Mouse (Mus musculus) gastrocnemius, postnatal 25 days (tissue): ENCODE measurements at regions not wholly inside any gene's neighbourhood (a gene's known extent, or its start where the extent isn't known, plus 50 kb on each side); places are given as distances from the start of the nearest gene placed in this dataset.

ENCODE experiments used
- DNase-seq: peaks from one replicate; pipeline ENCODE4 v3.0.0; 2022

DNA sequence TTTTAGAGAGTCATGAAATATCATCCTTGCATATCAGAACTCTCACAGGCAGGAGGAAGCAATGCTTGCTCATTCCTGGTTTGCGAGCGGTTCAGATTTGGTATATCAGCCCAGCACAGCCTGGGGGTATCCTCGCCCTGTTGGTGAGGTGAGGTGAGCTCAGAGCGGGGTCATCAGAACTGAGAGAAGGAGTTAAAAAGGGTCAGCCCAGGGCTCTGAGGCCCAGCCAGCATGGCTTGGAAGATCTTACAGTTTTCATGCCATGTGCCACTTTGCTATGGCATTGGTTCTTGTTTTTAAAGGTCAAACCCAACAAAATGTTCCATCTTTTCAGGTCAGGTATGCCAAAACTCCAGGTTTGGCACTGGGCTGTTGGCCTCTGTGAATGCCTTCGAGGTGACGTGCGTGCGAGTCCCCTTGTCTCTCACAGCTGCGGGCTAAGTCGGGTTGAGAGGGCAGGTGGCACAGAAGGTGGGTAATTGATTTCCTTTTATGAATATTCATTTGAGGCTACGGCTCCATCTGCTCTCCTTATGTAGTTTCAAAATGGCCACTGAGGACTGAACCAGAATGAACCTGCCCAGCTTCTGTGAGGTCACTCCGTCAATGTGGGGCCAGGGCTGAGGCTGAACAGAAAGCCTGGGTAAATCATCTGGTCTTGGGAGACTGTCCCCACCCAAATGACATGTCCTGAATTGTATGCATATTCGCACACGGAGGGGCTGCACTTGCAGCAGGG is 86.3 kb downstream of the Hhipl2 start:
- no peak for DNase-seq

GRCm38 (mm10) chr1:183507893-183508292 is 89.9 kb downstream of the Hhipl2 start:
- DNase-seq, result no peak

GRCm38 (mm10) chr1:183510759-183511158 is 92.7 kb downstream of the Hhipl2 start:
- no peak for DNase-seq

- DNase-seq, result no peak
These were observed 95.9 kb downstream of the Hhipl2 start for GRCm38 (mm10) chr1:183513876-183514275.

DNA sequence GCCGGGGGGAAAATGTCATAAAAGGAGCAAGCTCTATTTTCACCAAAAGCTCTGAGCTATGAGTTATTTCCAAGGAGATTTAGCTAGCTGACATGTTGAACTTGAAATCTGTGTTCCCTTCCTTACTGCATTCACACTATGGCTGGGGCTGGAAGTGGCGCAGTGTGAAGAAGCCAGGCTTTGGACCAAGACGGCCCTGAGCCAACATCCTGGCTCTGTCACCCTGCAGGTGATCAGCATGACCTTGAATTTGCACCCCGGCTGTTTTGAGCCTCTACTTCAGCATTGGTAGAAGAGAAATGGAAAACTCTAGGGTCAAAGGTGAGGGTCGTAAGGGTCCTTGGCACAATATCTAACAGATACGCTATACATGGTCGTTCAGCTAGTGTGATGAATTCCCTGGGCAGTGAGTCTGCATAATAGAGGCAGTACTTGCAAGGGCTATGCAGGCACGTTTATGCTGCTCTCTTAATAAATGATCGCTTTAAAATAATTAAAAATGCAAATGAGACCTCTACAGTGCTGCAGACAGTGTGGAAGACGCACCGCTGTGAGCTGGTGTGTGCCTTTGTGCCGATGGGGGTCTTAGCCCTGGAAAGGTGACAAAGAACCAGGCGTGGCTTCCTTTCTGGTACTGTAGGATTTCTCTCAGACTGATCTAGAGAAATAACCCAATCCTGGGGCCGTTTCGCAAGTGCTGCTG is 96.4 kb downstream of the Hhipl2 start:
- DNase-seq, result no peak

DNA sequence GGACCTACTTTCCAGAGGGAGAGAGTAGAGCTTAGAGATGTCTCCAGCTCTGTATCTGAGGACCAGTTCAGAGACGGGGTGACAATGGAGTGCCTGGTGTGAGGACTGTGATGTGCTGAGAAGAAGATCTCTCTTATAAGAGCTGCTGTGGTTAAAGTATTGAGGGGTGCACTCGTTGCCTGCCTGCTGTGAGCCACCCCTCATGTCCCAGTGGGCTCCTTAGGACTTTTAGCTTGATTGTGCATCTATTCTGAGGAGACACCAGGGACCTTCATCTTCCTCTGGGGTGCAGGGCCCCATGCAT is 96.9 kb downstream of the Hhipl2 start:
- no peak for DNase-seq

DNA sequence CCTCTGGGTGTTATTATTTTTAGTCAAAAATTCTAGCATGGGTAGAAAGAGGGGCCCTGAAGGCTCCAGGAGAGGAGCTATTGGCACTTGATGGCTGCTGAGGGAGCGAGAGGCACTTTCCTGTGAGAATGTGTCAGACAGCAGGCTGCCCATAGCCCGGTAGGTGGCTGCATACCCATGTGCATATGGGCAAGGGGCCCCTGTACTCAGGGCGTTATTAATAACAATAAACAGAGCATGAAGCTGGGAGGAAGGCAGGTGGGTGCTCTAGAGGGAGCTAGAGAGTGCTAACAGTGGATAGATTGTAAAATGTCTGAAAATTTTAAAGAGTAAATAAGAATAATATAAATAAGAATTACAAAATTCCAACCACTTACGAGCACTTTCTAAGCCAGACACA is 98.2 kb downstream of the Hhipl2 start:
- DNase-seq, result no peak

DNA sequence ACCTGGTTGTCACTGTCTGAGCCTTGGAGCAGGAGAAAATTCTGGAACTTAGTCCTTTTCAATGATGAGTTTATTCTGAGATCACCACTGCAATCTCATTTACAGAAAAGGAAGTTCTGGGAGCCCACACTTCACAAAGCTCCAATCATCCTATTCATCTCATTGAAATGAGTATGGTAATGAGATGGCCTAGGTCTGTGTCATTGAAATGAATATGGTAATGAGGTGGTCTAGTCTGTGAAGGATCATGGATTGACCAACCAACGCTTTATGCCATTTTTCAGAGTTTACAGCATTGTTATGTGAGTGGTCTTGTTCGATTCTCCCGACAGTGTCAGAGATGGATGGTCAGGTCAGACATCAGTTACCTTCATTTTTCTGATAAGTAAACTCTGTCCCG is 99.2 kb downstream of the Hhipl2 start:
- DNase-seq, result no peak

GRCm38 (mm10) chr1:183521569-183521968 is 103.6 kb downstream of the Hhipl2 start:
- no peak for DNase-seq

DNA sequence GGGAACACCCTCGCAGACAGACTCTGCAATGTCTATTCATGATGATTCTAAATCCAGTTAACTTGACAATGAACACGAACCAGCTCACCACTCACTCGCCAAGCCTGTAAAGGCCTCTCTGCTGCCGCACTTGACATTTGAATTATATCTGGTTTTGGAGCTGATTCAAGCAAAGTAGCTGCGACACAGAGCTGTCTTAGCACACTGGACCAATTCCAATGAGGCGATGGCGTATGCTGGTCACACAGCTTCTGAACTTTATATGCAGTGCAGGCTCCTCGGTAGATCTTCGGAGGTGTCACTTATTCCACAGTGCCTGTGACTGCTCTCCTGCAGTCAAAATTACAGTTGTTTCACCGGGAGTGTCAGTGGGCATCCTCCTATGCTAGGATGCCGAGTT is 115.4 kb downstream of the Hhipl2 start:
- DNase-seq, result no peak

GRCm38 (mm10) chr1:183548752-183549387 is 130.9 kb downstream of the Hhipl2 start:
- DNase-seq, result no peak

GRCm38 (mm10) chr1:183552617-183553016 is 134.6 kb downstream of the Hhipl2 start:
- no peak for DNase-seq

DNA sequence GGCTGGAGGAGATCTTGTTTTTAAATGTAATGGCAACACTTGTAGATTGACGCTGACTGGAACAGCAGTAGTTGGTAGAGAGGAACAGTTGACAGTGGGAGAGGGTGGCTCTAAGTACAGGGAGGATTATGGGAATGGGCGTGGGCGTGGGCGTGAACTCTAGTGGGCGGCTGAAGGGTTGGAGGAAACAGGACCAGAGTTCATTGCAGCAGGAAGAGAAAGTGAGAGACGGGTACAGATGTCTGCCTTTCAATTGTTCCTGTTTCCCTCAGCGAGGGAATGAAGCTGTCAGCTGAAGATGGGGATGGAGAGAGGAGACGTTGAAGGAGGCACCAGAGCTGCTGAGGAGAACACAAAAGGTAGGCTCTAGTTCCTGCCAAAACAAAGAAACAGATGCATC is 135.2 kb downstream of the Hhipl2 start:
- no peak for DNase-seq

DNA sequence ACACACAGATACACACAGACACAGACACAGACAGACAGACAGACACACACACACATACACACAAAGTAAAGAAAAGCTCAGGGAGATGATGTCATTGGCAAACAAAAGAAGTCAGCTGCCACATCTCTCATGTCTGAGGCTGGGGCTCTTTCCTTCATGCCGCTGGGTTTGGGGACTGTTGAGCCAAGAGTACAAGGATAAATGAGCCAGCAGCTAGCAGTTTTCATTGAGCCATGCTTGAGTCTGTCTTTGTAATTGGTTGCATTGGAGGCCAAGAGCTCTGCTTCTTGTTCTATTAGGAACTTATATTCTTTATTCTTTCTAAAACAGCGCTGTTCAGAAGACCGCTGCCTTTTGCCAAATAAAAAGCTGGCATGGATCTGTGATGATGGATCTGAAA is 144.8 kb downstream of the Hhipl2 start:
- no peak for DNase-seq

GRCm38 (mm10) chr1:183573621-183574585 is 155.9 kb downstream of the Hhipl2 start:
- DNase-seq, result no peak

GRCm38 (mm10) chr1:183584861-183585260 is 166.8 kb downstream of the Hhipl2 start:
- DNase-seq, result no peak

DNA sequence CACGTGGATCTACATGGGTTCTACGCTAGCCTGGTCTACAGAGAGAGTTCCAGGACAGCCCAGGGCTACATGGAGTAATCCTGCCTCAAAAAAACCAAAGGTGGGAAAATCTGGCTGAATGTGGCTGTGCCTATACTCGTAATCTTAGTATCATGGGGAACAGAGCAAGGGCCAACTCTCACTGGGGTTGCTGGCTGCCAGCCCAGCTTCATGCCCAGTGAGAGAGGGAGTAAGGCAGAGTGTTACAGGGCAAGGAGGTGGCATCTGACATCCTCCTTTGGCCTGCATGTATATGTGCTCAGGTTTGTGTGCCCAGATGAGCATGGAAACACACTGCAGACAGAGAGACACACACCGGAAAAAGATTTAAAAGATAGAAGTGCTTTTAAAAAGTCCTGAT is 168.4 kb downstream of the Hhipl2 start:
- DNase-seq, result no peak

DNA sequence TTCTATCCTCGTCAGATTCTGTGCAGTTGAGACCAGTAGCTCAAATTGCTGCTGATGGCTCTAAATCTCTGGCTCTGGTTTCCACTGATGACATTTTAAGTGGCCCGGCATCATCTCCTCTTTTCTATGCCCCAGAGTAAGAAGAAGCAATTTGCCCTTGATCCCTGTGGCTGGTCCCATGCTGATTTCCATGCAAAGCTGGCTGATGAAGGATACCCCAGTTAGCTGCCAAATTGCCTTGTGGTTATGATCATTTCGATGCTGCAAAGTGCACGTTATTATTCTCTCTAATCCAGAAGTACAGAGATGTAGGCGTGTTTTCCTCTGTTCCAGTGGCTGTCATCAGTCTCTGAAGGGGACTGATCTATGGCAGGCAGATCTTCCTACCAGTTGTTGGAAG is 177.3 kb downstream of the Hhipl2 start:
- DNase-seq, result no peak

DNA sequence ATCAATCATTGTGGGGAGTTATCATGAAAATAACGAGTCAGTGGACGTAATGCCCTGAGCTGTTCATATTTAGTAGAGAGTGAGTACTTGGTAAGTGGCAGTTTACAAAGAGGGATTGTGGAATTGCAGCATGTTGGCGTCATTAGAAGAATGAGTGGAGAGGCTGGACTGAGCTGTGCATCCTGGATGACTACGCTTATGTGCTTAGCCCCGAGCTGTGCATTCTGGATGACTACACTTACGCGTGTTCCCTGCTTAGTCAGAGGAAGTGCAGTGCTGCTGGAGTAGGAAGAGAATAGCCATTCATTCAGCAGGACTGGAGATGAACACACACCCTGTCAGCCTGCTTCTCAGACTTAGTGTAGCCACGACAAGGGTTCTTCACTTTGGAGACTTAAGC is 182.5 kb downstream of the Hhipl2 start:
- DNase-seq, result no peak

GRCm38 (mm10) chr1:183611966-183612694 is 194.1 kb downstream of the Hhipl2 start:
- DNase-seq, result no peak

- no peak for DNase-seq
These were observed 201.5 kb downstream of the Hhipl2 start for GRCm38 (mm10) chr1:183619451-183620059.
